Mouse (Mus musculus) limb, embryonic 12.5 days (tissue): ENCODE results near the gene Gzmn. TPM values are rescaled to one million over a fixed set of nuclear protein-coding genes. Genes with fewer than 3 reads are reported as not detected.
"Not testable (repeated sequence)": the region's sequence is repeated elsewhere in the genome, so short reads cannot be mapped to it uniquely, and the experiment has no call there.

Experiments
- ATAC-seq: fragments of 200-750 bp; cut with Nextera tagmentation; 2 replicates; pipeline ENCODE4 v1.8.0; 2017; ENCODE audit warnings: low read depth, moderate TSS enrichment; ENCODE audit not compliant: insufficient number of reproducible peaks, insufficient read depth, low FRiP score, low TSS enrichment
- H3K27ac ChIP-seq: fragments of 300-500 bp; sonication (generic); 2 replicates; pipeline ENCODE4 v1.5.1; 2016; ENCODE audit warnings: mild to moderate bottlenecking, moderate library complexity
- H3K27me3 ChIP-seq: fragments of 300-500 bp; sonication (generic); 2 replicates; pipeline ENCODE4 v1.6.1; 2016; ENCODE audit warnings: mild to moderate bottlenecking, moderate library complexity
- H3K36me3 ChIP-seq: fragments of 300-500 bp; sonication (generic); 2 replicates; pipeline ENCODE4 v1.6.1; 2016; ENCODE audit warnings: mild to moderate bottlenecking, moderate library complexity
- H3K4me1 ChIP-seq: fragments of 300-500 bp; sonication (generic); replicated peaks from 2 replicates; pipeline ENCODE4 v1.6.1; 2016
- H3K4me2 ChIP-seq: fragments of 300-500 bp; sonication (generic); 2 replicates; pipeline ENCODE4 v1.6.1; 2016; ENCODE audit warnings: mild to moderate bottlenecking, moderate library complexity
- H3K4me3 ChIP-seq: fragments of 300-500 bp; sonication (generic); replicated peaks from 2 replicates; pipeline ENCODE4 v1.5.1; 2016; ENCODE audit warnings: mild to moderate bottlenecking
- H3K9ac ChIP-seq: fragments of 300-500 bp; sonication (generic); replicated peaks from 2 replicates; pipeline ENCODE4 v1.6.1; 2016; ENCODE audit warnings: mild to moderate bottlenecking, moderate library complexity
- H3K9me3 ChIP-seq: fragments of 300-500 bp; sonication (generic); 2 replicates; pipeline ENCODE4 v1.6.1; 2016; ENCODE audit warnings: mild to moderate bottlenecking, moderate library complexity
- whole genome bisulfite sequencing: fragments of 180-500 bp; shearing (Covaris S2); methylation state at CpG from one replicate; pipeline ENCODE4 v1.1.7; 2016; 5-methylcytosine and 5-hydroxymethylcytosine counted together
- polyA plus RNA-seq: library from polyadenylated mRNA; unstranded; fragments of >200 nt; fragmentation: Nextera tagmentation; extraction: Ambion mirVana; gene quantifications from 2 replicates; pipeline ENCODE4 v1.2.1, GENCODE M21; 2016

Gzmn gene
- polyA plus RNA-seq, 1 experiment from 2014 or later: not detected

DNA sequence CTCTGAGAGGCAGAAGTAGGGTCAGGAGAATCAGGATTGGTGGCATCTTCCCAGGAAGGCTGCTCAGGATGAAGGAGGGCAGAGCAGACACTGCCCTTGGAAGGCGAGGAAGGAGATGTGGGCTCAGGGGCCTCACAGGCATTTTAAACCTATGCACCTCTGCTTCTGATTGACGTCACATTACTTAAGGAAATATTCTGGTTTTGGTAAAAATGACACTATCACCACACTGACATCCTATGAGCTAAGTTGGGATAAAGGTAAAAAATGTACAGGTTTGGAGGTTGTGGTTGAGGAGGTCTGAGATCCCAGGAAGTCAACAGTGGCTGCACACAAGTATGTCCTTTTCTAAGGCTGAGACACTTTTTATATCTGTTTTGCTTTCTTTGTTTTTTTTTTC lies 14.9 kb downstream of the Gzmn start, which contains the start of gene Gzmg:
Gene Gzmg, minus strand, starts transcription at position 101 of the 400 bp plus-strand sequence.
- H3K27me3 ChIP-seq, H3K9me3 ChIP-seq, H3K4me3 ChIP-seq, H3K4me2 ChIP-seq, H3K36me3 ChIP-seq, H3K27ac ChIP-seq, ATAC-seq, H3K4me1 ChIP-seq, H3K9ac ChIP-seq: not testable (repeated sequence)
- WGBS: 93% methylated on average over 2 of the region's 2 CpGs

DNA sequence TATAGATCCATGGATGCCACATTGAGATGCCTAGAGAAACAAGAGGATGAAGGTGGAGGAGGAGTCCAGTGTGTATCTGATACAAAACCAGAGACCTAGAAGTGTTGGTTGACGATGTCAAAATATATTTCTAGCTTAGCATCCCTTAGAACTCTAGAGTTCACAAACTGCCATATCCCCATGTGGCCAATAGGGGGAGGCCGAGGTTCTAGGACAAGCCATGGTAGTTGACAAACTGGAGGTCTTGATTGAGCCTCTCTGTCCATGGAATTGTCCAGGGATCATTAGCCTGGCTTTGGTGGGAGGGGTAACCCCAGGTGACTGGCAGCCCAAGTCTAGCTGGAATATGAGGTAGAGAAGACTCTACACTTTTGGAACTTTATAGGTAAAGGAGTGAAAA lies 19.1 kb downstream of the Gzmn start:
- H3K4me2 ChIP-seq: no peak overlapping the region
- WGBS: 73% methylated on average over 2 of the region's 2 CpGs

DNA sequence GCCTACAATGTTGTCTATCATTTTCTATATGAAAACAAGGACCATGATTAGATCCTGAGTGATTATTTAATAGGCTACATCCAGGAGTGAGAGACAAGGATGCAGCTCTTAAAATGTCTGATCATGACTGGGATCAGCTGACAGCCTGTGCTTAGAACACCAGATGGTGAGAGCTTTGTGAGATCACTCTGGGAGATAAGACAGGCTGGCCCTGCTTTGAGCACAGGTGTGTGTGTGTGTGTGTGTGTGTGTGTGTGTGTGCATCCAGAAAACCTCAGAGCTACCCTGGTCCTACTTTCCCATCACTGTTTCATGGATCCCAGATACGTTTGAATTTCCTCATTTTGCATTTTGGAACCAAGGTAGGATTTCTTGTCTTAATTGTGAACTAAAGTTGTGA lies 40.7 kb downstream of the Gzmn start:
- H3K9me3 ChIP-seq, H3K4me1 ChIP-seq, H3K9ac ChIP-seq, ATAC-seq, H3K4me2 ChIP-seq, H3K36me3 ChIP-seq, H3K27me3 ChIP-seq, H3K4me3 ChIP-seq, H3K27ac ChIP-seq: not testable (repeated sequence)
- 93% methylated on average over 1 of the region's 1 CpGs for WGBS

More for the DNA sequence above, 19.1 kb downstream of the Gzmn start:
- no peak for ATAC-seq
- Histone ChIP-seq H3K9me3 (no peaks in the 10 kb centered on the region), H3K36me3 (no peaks in the 10 kb centered on the region), H3K27ac (no peak overlapping the region), H3K4me3 (no peak overlapping the region), H3K9ac (no peak overlapping the region), H3K4me1 (no peaks in the 10 kb centered on the region), H3K27me3 (no peaks in the 10 kb centered on the region)

DNA sequence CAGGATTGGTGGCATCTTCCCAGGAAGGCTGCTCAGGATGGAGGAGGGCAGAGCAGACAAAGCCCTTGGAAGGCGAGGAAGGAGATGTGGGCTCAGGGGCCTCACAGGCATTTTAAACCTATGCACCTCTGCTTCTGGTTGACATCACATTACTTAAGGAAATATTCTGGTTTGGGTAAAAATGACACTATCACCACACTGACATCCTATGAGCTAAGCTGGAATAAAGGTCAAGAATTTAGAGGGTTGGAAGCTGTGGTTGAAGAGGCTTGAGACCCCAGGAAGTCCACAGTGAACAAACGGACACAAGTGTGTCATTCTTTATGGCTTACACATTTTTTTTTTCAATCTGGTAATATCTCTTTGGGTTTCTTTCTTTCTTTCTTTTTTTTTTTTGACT lies 41.9 kb downstream of the Gzmn start, which contains the start of gene Gzmd:
Gene Gzmd, minus strand, starts transcription at position 101 of the 400 bp plus-strand sequence.
- not testable (repeated sequence) for H3K4me3 ChIP-seq, H3K4me2 ChIP-seq

DNA sequence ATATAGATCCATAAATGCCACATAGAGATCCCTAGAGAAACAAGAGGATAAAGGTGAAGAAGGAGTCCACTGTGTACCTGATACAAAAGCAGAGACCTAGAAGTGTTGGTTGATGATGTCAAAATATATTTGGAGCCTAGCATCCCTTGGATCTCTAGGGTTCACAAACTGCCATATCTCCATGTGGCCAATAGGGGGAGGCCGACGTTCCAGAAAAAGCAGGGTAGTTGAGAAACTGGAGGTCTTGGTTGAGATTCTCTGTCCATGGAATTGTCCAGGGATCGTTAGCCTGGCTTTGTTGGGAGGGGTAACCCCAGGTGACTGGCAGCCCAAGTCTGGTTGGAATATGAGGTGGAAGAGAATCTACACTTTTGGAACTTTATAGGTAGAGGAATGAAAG lies 46.1 kb downstream of the Gzmn start:
- H3K4me3 ChIP-seq: no peak overlapping the region
- H3K36me3 ChIP-seq: no peaks in the 10 kb centered on the region
- 36% methylated on average over 3 of the region's 3 CpGs for WGBS
- H3K4me1 ChIP-seq: no peaks in the 10 kb centered on the region
- H3K9me3 ChIP-seq: no peaks in the 10 kb centered on the region
- no peak overlapping the region for H3K9ac ChIP-seq
- H3K4me2 ChIP-seq: no peak overlapping the region
- H3K27me3 ChIP-seq: no peaks in the 10 kb centered on the region
- H3K27ac ChIP-seq: no peak overlapping the region
- ATAC-seq: no peak

More for the DNA sequence above, 41.9 kb downstream of the Gzmn start, which contains the start of gene Gzmd:
- 80% methylated on average over 2 of the region's 2 CpGs for WGBS
- not testable (repeated sequence) for H3K27ac ChIP-seq, ATAC-seq, H3K9ac ChIP-seq, H3K27me3 ChIP-seq, H3K4me1 ChIP-seq, H3K9me3 ChIP-seq, H3K36me3 ChIP-seq

DNA sequence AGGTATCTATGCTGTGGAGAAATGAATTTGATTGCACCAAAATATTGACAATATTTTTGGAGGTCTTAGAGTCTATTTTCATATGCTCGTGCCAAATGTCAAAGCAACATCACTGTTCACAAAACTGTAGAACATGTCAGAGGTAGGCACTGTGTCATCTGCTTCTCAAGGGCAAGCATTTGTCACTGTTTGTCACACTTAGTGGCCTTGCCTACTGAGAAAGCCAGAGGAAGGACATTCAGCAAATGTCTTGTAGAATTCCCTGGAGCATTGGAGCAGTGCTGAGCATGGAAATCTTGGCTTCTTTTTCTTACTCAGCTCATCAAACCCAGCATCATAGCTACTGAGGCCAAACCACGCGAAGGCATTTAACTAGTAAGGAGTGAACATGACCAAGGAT lies 50.9 kb downstream of the Gzmn start:
- H3K4me2 ChIP-seq: no peak overlapping the region
- no peaks in the 10 kb centered on the region for H3K9me3 ChIP-seq
- no peaks in the 10 kb centered on the region for H3K36me3 ChIP-seq
- H3K4me1 ChIP-seq: no peaks in the 10 kb centered on the region
- no peaks in the 10 kb centered on the region for H3K27me3 ChIP-seq
- 87% methylated on average over 3 of the region's 3 CpGs for WGBS
- H3K4me3 ChIP-seq: no peak overlapping the region
- H3K27ac ChIP-seq: no peak overlapping the region
- H3K9ac ChIP-seq: no peak overlapping the region
- no peak for ATAC-seq

DNA sequence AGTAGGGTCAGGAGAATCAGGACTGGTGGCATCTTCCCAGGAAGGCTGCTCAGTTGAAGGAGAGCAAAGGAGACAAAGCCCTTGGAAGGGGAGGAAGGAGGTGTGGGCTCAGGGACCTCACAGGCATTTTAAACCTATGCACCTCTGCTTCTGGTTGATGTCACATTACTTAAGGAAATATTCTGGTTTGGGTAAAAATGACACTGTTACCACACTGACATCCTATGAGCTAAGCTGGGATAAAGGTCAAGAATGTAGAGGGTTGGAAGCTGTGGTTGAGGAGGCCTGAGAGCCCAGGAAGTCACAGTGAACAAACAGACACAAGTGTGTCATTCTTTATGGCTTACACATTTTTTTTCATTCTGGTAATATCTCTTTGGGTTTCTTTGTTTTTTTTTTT lies 53.9 kb downstream of the Gzmn start, which contains the start of gene Gzme:
Gene Gzme, minus strand, starts transcription at position 101 of the 400 bp plus-strand sequence.
- Histone ChIP-seq H3K36me3 (no peaks in the 10 kb centered on the region), H3K9ac (no peak within 1 kb of the TSS), H3K4me1 (no peaks in the 10 kb centered on the region), H3K9me3 (no peaks in the 10 kb centered on the region), H3K4me3 (no peak within 1 kb of the TSS), H3K27me3 (no peaks in the 10 kb centered on the region), H3K27ac (no peak within 1 kb of the TSS), H3K4me2 (no peak within 1 kb of the TSS)
- ATAC-seq: no peak

Other genes starting within 250 kb of the Gzmn start
- 0.20 and 0.45 TPM in 2 replicates for gene Cma1, start 229.9 kb downstream of the Gzmn start, polyA plus RNA-seq
- gene Cma2, start 223.6 kb downstream of the Gzmn start, polyA plus RNA-seq: not detected in 2 replicates
- not detected in 2 replicates for gene Mcpt1, start 156.6 kb downstream of the Gzmn start, polyA plus RNA-seq
- not detected in 2 replicates for gene Mcpt9, start 144.1 kb downstream of the Gzmn start, polyA plus RNA-seq
- gene Mcpt2, start 132.6 kb downstream of the Gzmn start, polyA plus RNA-seq: not detected in 2 replicates
- gene Mcpt4, start 112.3 kb downstream of the Gzmn start, polyA plus RNA-seq: not detected in 2 replicates
- not detected in 2 replicates for gene Mcpt8, start 89.3 kb downstream of the Gzmn start, polyA plus RNA-seq
- gene Ctsg, start 72.0 kb downstream of the Gzmn start, polyA plus RNA-seq: not detected in 2 replicates
- gene Gzme, start 54.0 kb downstream of the Gzmn start, polyA plus RNA-seq: not detected in 2 replicates
- gene Gzmd, start 42.0 kb downstream of the Gzmn start, polyA plus RNA-seq: not detected in 2 replicates
- gene Gzmg, start 15.0 kb downstream of the Gzmn start, polyA plus RNA-seq: not detected in 2 replicates
- gene Gzmf, start 36.8 kb upstream of the Gzmn start, polyA plus RNA-seq: not detected in 2 replicates
- 0.41 TPM in 1 of 2 replicates, not detected in the other for gene Gzmc, start 60.1 kb upstream of the Gzmn start, polyA plus RNA-seq
- 0.14 and 0.44 TPM in 2 replicates for gene Gzmb, start 87.7 kb upstream of the Gzmn start, polyA plus RNA-seq
- not detected in 2 replicates for gene Atp12a, start 190.5 kb upstream of the Gzmn start, polyA plus RNA-seq
- gene Rnf17, start 228.0 kb upstream of the Gzmn start, polyA plus RNA-seq: 1.6 and 2.0 TPM in 2 replicates